Mouse (Mus musculus) hindbrain, embryonic 11.5 days (tissue): ENCODE measurements around the gene Frmd4b. TPM values are rescaled to one million over a fixed set of nuclear protein-coding genes. Genes with fewer than 3 reads are reported as not detected.

ENCODE experiments used
- ATAC-seq: fragments of 200-750 bp; cut with Nextera tagmentation; 2 replicates; pipeline ENCODE4 v1.8.0; 2017; ENCODE audit warnings: mild to moderate bottlenecking, moderate TSS enrichment, moderate library complexity; ENCODE audit not compliant: low FRiP score
- DNase-seq: peaks from one replicate; pipeline ENCODE4 v3.0.0-alpha.2; 2015; ENCODE audit warnings: low spot score
- H3K27ac ChIP-seq: fragments of 300-500 bp; sonication (generic); 2 replicates; pipeline ENCODE4 v1.5.1; 2014; ENCODE audit warnings: mild to moderate bottlenecking, low read depth, low read length
- H3K27me3 ChIP-seq: fragments of 300-500 bp; sonication (generic); 2 replicates; pipeline ENCODE4 v1.6.1; 2014; ENCODE audit warnings: mild to moderate bottlenecking, low read length, moderate library complexity, mixed read lengths; ENCODE audit not compliant: control insufficient read depth, insufficient read depth
- H3K36me3 ChIP-seq: fragments of 300-500 bp; sonication (generic); 2 replicates; pipeline ENCODE4 v1.6.1; 2014; ENCODE audit warnings: mild to moderate bottlenecking, low read length, moderate library complexity, mixed read lengths; ENCODE audit not compliant: control insufficient read depth, insufficient read depth
- H3K4me1 ChIP-seq: fragments of 300-500 bp; sonication (generic); replicated peaks from 2 replicates; pipeline ENCODE4 v1.6.1; 2014; ENCODE audit warnings: low read length, mixed read lengths; ENCODE audit not compliant: control insufficient read depth, insufficient read depth
- H3K4me2 ChIP-seq: fragments of 300-500 bp; sonication (generic); replicated peaks from 2 replicates; pipeline ENCODE4 v1.6.1; 2014; ENCODE audit warnings: mild to moderate bottlenecking, low read depth, low read length
- H3K4me3 ChIP-seq: fragments of 300-500 bp; sonication (generic); 2 replicates; pipeline ENCODE4 v1.5.1; 2014; ENCODE audit warnings: low read depth, low read length
- H3K9ac ChIP-seq: fragments of 300-500 bp; sonication (generic); 2 replicates; pipeline ENCODE4 v1.6.1; 2014; ENCODE audit warnings: low read depth, low read length
- H3K9me3 ChIP-seq: fragments of 300-500 bp; sonication (generic); 2 replicates; pipeline ENCODE4 v1.6.1; 2016; ENCODE audit warnings: low read length; ENCODE audit not compliant: control insufficient read depth
- WGBS: fragments of 180-500 bp; shearing (Covaris S2); extraction: QIAGEN DNeasy Blood & Tissue Kit; methylation state at CpG from one replicate; pipeline ENCODE4 v1.1.7; 2014; 5-methylcytosine and 5-hydroxymethylcytosine counted together
- polyA plus RNA-seq: library from polyadenylated mRNA; unstranded; fragments of >200 nt; fragmentation: Nextera tagmentation; extraction: Ambion mirVana; gene quantifications from 2 replicates; pipeline ENCODE4 v1.2.1, GENCODE M21; 2014

The Frmd4b gene
- polyA plus RNA-seq, 1 experiment from 2014 or later = 50.5 TPM

- no peak for ATAC-seq
- DNase-seq = no peak
Measured at GRCm38 (mm10) chr6:97552573-97552972, 64.8 kb downstream of the Frmd4b start.

GRCm38 (mm10) chr6:97551884-97552283 lies 65.5 kb downstream of the Frmd4b start:
- no peaks in the 10 kb centered on the region for H3K36me3 ChIP-seq
- H3K4me3 ChIP-seq = no peak overlapping the region
- DNase-seq = no peak
- no peak for ATAC-seq
- 79% methylated on average over 8 of the region's 8 CpGs for WGBS
- no peaks in the 10 kb centered on the region for H3K9me3 ChIP-seq
- H3K9ac ChIP-seq = no peak overlapping the region
- H3K27ac ChIP-seq = no peak overlapping the region
- no peaks in the 10 kb centered on the region for H3K27me3 ChIP-seq
- no peak overlapping the region for H3K4me2 ChIP-seq
- H3K4me1 ChIP-seq = no peaks in the 10 kb centered on the region

More at GRCm38 (mm10) chr6:97552573-97552972, 64.8 kb downstream of the Frmd4b start:
- Histone ChIP-seq H3K4me3 (no peak overlapping the region), H3K4me1 (no peaks in the 10 kb centered on the region), H3K27me3 (no peaks in the 10 kb centered on the region), H3K36me3 (no peaks in the 10 kb centered on the region), H3K27ac (no peak overlapping the region), H3K4me2 (no peak overlapping the region), H3K9ac (no peak overlapping the region), H3K9me3 (no peaks in the 10 kb centered on the region)
- 76% methylated on average over 3 of the region's 3 CpGs for WGBS

GRCm38 (mm10) chr6:97551161-97551560 lies 66.2 kb downstream of the Frmd4b start:
- no peak for DNase-seq
- no peaks in the 10 kb centered on the region for H3K36me3 ChIP-seq
- no peak for ATAC-seq
- no peak overlapping the region for H3K4me2 ChIP-seq
- 91% methylated on average over 4 of the region's 4 CpGs for WGBS
- H3K4me1 ChIP-seq = no peaks in the 10 kb centered on the region
- H3K27ac ChIP-seq = no peak overlapping the region
- no peak overlapping the region for H3K9ac ChIP-seq
- H3K9me3 ChIP-seq = no peaks in the 10 kb centered on the region
- no peaks in the 10 kb centered on the region for H3K27me3 ChIP-seq
- no peak overlapping the region for H3K4me3 ChIP-seq

GRCm38 (mm10) chr6:97540458-97540857 lies 76.9 kb downstream of the Frmd4b start:
- Histone ChIP-seq H3K36me3 (no peaks in the 10 kb centered on the region), H3K9ac (no peak overlapping the region), H3K4me2 (no peak overlapping the region), H3K27ac (no peak overlapping the region), H3K9me3 (no peaks in the 10 kb centered on the region), H3K27me3 (no peaks in the 10 kb centered on the region), H3K4me3 (no peak overlapping the region), H3K4me1 (no peaks in the 10 kb centered on the region)
- ATAC-seq = no peak
- no peak for DNase-seq
- WGBS = 86% methylated on average over 2 of the region's 2 CpGs

- Histone ChIP-seq H3K27ac (no peak overlapping the region; the same call in 1 of the 2 replicates), H3K36me3 (no peaks in the 10 kb centered on the region), H3K4me2 (no peak overlapping the region), H3K9me3 (no peaks in the 10 kb centered on the region), H3K27me3 (no peaks in the 10 kb centered on the region), H3K9ac (no peak overlapping the region), H3K4me3 (no peak overlapping the region), H3K4me1 (no peaks in the 10 kb centered on the region)
- ATAC-seq (peak; percentile 19; the same call in 1 of the 2 replicates), DNase-seq (no peak)
- WGBS = 86% methylated on average over 9 of the region's 9 CpGs
Measured at GRCm38 (mm10) chr6:97535763-97536445, 81.4 kb downstream of the Frmd4b start.

- no peaks in the 10 kb centered on the region for H3K9me3 ChIP-seq
- no peak overlapping the region for H3K27ac ChIP-seq
- H3K36me3 ChIP-seq = no peaks in the 10 kb centered on the region
- no peak for ATAC-seq
- H3K4me2 ChIP-seq = no peak overlapping the region
- no peak overlapping the region for H3K4me3 ChIP-seq
- no peaks in the 10 kb centered on the region for H3K27me3 ChIP-seq
- no peaks in the 10 kb centered on the region for H3K4me1 ChIP-seq
- 85% methylated on average over 4 of the region's 4 CpGs for WGBS
- no peak overlapping the region for H3K9ac ChIP-seq
- no peak for DNase-seq
Measured at GRCm38 (mm10) chr6:97531043-97531442, 86.3 kb downstream of the Frmd4b start.

GRCm38 (mm10) chr6:97528961-97529680 lies 88.2 kb downstream of the Frmd4b start:
- Histone ChIP-seq H3K4me1 (no peaks in the 10 kb centered on the region), H3K9ac (no peak overlapping the region), H3K27ac (peak overlapping the region; percentile 83), H3K36me3 (no peaks in the 10 kb centered on the region), H3K27me3 (no peaks in the 10 kb centered on the region), H3K4me2 (peak overlapping the region; percentile 27), H3K9me3 (no peaks in the 10 kb centered on the region), H3K4me3 (no peak overlapping the region)
- WGBS = 21% methylated on average over 15 of the region's 15 CpGs
- DNase-seq (peak; percentile 76), ATAC-seq (peak; percentile 93)

GRCm38 (mm10) chr6:97526092-97526491 lies 91.2 kb downstream of the Frmd4b start:
- DNase-seq (peak; percentile 75), ATAC-seq (no peak)
- H3K4me1 ChIP-seq = no peaks in the 10 kb centered on the region; the same call in 1 of the 2 replicates
- H3K36me3 ChIP-seq = no peaks in the 10 kb centered on the region
- H3K4me3 ChIP-seq = no peak overlapping the region
- H3K27me3 ChIP-seq = no peaks in the 10 kb centered on the region
- H3K9me3 ChIP-seq = no peaks in the 10 kb centered on the region
- no peak overlapping the region for H3K9ac ChIP-seq
- no peak overlapping the region for H3K27ac ChIP-seq
- 21% methylated on average over 8 of the region's 8 CpGs for WGBS
- H3K4me2 ChIP-seq = no peak overlapping the region

- H3K9ac ChIP-seq = no peak overlapping the region
- H3K36me3 ChIP-seq = no peaks in the 10 kb centered on the region
- ATAC-seq (peak; percentile 49), DNase-seq (peak; percentile 94)
- H3K27me3 ChIP-seq = no peaks in the 10 kb centered on the region
- H3K27ac ChIP-seq = no peak overlapping the region
- H3K4me2 ChIP-seq = no peak overlapping the region
- no peak overlapping the region for H3K4me3 ChIP-seq
- WGBS = 3% methylated on average over 11 of the region's 11 CpGs
- peaks cover 5% of the 10 kb centered on the region for H3K4me1 ChIP-seq
- no peaks in the 10 kb centered on the region for H3K9me3 ChIP-seq
Measured at GRCm38 (mm10) chr6:97523118-97523517, 94.2 kb downstream of the Frmd4b start.
